Mouse (Mus musculus) naive thymus-derived CD4-positive, alpha-beta T cell, adult 2 months (primary cell): ENCODE measurements around the gene 2310030G06Rik.

Experiments
- DNase-seq: peaks from one replicate; pipeline ENCODE4 v3.0.0-alpha.2; 2011; ENCODE audit warnings: low read depth

2310030G06Rik gene

GRCm38 (mm10) chr9:50746214-50746677 lies at the start of gene 2310030G06Rik:
TSS of gene 2310030G06Rik (minus strand) at chr9:50746536.
- no peak for DNase-seq

GRCm38 (mm10) chr9:50795266-50795665 lies 48.9 kb upstream of the 2310030G06Rik start:
- no peak for DNase-seq

GRCm38 (mm10) chr9:50782155-50782554 lies 35.8 kb upstream of the 2310030G06Rik start:
- peak; percentile 70 for DNase-seq

DNA sequence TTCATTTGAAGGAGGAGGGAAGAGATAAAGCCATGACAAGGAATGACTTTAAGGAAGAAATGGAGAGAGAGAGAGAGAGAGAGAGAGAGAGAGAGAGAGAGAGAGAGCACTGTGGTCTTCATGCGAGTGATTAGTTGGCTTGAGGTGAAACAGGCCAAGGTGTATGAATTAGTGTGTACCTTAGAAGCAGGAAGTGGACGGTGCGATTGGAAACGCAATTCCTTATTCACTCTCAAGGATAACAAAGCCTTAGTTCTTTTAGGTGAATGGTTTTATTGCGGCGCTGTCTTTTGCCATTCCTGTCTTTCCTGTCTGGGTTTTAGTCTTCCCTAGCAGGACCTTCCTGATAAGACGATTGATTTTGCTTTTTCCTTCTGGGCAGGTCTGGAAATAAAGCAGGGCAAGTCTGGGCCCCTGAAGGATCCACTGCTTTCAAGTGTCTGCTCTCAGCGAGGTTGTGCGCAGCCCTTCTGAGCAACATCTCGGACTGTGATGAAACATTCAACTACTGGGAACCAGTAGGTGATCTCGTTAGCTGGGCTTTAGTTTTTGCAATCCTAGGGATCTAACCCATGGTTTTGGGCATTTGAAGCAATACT lies 29.9 kb upstream of the 2310030G06Rik start:
- no peak for DNase-seq

- peak; percentile 49 for DNase-seq
Observed at GRCm38 (mm10) chr9:50775662-50776126, 29.4 kb upstream of the 2310030G06Rik start.

DNA sequence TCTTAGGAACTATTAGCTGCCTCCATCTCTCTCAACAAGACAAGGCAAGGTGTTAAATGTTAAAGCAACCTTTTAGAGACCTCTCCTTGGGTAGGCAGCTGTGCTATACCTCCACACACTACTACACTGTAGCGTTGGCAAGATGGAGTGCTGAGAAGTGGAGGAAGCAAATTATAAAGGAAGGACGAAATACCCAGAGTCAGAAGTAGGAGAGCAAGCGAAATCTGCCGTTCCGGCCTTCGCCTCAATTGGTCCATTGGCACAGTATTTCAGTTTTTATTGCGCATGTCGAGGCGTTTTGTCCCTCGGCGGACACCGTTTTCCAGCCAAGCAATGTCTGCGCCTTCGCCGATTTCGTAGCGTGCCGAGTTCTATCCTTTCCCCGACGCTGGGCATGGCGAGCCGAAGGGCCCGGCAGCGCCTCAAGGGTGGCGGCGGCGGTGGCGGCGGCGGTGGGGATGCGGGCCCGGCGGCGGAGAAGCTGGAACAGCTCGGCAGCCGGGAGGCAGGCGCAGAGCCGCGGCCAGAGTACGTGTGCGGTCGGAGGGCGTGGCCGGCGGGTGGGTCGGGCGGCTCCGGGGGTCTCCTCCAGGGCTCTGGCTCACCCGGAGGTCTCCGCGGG lies 28.8 kb upstream of the 2310030G06Rik start, which contains the start of the genes Alg9 and 1110032A03Rik:
Gene Alg9, plus strand, starts transcription at position 29 of the 622 bp plus-strand sequence.
Gene 1110032A03Rik, minus strand, starts transcription at position 530 of the 622 bp plus-strand sequence.
- peak; percentile 92 for DNase-seq

GRCm38 (mm10) chr9:50774026-50774462 lies 27.7 kb upstream of the 2310030G06Rik start:
- peak; percentile 37 for DNase-seq

- no peak for DNase-seq
Observed at GRCm38 (mm10) chr9:50770011-50770410, 23.7 kb upstream of the 2310030G06Rik start.

DNA sequence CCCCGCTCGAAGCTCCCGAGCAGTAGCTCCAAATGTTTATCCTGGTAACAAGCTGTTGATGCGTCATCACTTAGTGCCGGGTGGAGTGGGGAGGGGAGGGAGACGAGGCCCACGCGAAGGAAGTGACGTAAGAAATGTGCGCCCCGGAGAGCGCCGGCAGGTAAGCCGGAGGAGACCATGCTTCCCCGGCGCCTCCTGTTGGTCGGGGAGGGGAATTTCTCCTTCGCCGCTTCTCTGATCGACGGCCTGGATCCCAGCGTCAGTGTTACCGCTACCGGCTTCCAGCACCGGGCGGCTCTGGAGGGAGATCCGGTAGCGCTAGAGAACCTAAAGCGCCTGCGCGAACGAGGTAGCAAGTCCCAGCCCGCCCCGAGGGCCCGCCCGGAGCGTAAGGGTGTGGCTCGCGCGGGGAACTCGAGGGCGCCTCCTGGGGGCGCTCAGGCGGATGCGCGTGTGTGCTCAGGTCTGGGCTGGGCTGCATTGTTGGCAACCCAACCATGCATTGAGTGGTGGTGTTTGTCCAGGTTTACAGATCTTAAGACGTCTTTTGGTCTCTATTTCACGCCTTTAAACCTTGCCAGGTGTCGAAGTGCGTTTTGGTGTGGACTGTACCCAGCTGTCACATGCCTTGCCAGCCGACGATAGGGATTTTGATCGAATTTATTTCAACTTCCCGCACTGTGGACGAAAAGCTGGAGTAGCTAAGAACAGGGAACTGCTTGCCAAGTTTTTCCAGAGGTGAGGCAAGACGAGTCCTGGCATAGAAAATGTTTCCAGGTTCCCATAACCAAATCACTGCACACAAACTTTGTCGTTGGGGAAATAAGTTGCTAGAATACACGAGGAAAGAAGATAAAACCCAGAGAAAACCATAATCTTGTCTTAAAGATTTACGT lies 22.0 kb upstream of the 2310030G06Rik start, which contains the start of gene Fdxacb1:
Gene Fdxacb1, plus strand, starts transcription at position 130 of the 896 bp plus-strand sequence.
- DNase-seq: peak; percentile 99

- DNase-seq: no peak
Observed at GRCm38 (mm10) chr9:50767531-50768106, 21.3 kb upstream of the 2310030G06Rik start.

- no peak for DNase-seq
Observed at GRCm38 (mm10) chr9:50763331-50763730, 17.0 kb upstream of the 2310030G06Rik start.

- no peak for DNase-seq
Observed at GRCm38 (mm10) chr9:50761520-50762243, 15.3 kb upstream of the 2310030G06Rik start.

DNA sequence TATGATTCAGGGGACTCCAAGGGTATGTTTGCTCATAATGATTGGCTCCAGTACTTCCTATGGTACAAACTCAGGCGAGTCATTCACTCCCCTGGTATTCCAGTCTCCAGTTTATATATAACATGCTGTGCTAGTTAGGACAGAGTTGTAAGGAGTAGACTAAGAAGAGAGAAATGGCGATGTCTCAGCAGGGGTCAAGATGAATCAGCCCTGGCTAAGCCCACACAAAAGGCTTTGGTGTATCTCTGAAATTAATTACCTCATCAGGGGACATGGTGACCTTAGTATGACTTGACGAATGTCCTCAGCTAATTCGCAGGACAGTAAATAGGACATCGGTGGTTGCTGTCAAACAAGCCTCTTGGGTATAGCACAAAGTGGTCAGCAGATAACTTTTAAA lies 10.4 kb upstream of the 2310030G06Rik start:
- DNase-seq: no peak

DNA sequence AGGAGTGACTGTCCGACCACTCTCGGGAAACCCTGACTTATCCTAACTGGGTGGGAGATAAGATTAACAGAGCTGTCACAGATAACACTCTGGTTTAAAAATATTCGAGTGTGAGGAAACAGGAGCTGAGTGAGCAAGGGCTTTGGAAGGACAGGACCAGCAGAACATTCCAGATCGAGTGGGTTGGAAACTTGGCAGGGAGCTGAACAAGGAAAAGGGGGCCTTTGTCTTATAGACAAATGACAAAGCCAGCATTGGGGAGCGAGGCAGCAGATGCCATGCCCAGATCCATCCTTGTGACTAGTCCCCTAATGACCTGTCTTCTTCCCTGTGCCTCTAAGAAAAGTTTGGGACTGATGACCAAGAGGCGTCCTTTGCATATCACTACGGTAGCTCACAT lies 7.6 kb upstream of the 2310030G06Rik start:
- DNase-seq: no peak

DNA sequence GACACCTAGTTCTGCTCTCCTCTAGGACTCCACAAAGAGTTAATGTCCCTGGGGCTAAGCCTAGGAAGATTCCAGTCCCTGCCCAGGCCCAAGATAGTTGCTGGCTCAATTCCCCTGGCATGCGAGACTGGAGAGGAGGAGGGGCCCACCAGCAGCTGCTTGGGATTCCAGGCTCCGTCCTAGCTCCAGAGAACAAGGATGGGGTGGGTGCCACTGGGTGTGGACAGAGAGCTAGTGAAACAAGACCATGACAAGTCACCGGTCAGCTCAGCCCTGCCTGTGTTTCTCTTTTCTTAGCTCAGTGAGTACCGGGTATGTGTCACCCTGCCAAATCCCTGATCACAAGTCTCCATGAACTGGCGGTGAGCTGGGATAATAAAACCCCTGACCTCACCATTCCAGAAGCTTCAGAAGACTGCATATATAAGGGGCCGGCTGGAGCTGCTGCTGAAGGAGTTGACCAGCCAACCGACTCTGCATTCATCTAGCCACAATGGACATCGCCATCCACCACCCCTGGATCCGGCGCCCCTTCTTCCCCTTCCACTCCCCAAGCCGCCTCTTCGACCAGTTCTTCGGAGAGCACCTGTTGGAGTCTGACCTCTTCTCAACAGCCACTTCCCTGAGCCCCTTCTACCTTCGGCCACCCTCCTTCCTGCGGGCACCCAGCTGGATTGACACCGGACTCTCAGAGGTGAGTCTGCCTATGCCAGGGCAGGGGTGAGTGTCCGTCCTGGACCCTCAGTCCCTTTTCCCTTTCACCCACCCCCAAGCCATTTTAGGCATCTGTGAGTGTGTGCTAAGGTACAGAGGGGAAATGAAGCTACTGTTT lies 6.7 kb upstream of the 2310030G06Rik start:
- no peak for DNase-seq

DNA sequence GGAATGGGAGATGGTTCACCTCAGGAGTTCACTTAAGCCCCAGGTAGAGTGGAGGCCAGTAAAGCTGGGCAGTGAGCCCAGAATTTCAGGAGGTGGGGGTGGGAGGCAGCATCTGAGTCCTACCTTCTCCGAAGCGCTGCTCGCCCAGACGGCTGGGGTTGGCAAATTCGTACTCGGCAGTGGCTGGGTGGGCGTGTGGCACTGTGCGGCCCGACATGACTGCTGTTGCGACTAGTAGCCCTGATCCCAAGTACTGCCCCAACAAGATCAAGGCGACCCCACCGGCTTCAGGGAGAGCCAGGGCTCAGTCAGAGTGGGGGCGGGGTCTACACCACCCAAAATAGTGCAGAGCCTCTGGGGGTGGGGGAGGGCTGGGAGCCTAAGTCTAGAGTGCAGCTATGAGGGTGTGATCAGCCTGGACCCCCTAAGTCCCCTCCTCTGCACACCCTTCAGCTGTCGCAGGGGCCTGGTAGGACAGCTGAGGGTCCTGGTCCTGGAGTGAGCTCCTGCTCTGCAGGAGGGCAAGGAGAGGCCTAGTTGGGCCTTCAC lies 5.8 kb upstream of the 2310030G06Rik start, which contains the start of gene Hspb2:
Gene Hspb2, minus strand, starts transcription at position 301 of the 549 bp plus-strand sequence.
- DNase-seq: no peak

DNA sequence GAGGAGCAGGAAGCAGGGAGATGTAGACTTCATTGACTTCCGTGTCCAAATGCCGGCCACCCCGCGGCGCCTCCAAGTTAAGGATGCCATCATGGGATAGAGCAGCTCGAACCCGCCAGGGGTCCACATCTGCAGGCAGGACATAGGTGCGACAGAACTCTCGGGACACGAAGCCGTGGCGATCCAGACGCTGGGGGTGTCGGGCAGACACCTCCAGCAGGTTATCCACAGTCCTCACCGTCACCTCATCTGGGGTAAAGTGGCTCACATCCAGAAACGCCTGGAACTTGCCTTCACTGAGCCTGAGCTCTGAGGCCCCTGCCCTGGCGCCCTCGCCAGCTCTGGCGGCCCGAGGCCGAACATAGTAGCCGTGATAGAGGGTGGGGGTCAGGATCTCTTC lies 5.0 kb upstream of the 2310030G06Rik start, which contains the start of gene Cryab:
Gene Cryab, plus strand, starts transcription at position 3 of the 400 bp plus-strand sequence.
- no peak for DNase-seq

DNA sequence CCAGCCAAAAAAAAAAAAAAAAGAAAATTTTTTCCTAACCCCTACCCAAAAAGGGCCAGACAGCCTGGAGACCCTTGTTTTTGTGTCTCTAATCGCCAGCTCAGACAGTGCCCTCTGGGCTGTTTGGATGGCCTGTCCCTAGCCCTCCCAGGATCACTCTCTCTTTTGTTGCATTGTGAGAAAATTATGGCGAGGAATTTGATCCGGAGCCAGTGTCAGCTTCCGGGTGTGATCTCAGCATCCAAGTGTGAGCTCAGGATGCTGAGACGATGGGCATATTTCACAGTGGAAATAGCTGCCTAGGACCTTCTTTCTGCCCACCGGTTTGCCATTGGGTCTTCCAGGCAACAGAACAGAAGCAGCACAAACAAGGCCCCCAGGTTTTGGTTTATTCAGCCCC lies 4.4 kb upstream of the 2310030G06Rik start:
- DNase-seq: no peak

DNA sequence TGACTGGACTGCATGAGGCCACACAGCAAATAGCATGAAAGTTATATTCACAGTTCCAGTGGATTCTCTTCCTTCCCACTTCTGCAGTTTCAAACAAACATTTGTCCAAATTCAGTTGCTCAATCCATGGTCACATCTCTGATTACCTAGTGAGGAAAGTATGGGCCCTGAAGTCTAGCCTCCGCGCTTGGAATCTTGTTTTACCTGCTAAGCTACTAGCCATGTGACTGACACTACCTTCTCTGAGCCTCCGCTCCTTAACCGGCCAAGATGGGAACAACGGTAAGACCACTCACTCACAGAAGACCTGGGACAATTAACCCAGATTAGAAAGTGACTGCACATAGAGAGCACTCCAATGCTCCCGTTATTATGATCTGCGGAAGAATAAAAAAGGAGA lies 530 bp downstream of the 2310030G06Rik start:
- DNase-seq: no peak

DNA sequence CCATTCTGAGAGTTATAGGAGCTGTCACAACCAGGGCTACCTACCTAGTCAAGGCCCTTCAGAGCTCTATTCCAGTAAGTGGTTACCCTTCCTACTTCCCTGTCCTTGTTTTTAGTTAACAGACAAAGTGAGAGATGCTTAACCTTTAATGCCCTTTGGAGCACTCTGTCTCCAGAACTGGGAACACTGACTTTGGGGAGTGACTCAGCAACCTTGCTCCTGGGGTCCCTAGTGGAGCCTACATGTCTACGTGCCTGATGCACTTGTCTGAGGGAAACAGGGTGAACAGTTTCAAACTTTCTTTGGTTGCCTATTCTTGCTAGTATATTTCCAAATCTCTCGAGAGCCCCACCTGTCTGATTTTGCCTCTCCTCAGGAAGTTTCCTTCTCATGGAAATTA lies 3.6 kb downstream of the 2310030G06Rik start:
- no peak for DNase-seq
